Mouse (Mus musculus): ENCODE results near the gene Parp12.
A peak's percentile ranks its signal among the peaks of the same experiment; 100 is the strongest.

Gene Parp12

DNA sequence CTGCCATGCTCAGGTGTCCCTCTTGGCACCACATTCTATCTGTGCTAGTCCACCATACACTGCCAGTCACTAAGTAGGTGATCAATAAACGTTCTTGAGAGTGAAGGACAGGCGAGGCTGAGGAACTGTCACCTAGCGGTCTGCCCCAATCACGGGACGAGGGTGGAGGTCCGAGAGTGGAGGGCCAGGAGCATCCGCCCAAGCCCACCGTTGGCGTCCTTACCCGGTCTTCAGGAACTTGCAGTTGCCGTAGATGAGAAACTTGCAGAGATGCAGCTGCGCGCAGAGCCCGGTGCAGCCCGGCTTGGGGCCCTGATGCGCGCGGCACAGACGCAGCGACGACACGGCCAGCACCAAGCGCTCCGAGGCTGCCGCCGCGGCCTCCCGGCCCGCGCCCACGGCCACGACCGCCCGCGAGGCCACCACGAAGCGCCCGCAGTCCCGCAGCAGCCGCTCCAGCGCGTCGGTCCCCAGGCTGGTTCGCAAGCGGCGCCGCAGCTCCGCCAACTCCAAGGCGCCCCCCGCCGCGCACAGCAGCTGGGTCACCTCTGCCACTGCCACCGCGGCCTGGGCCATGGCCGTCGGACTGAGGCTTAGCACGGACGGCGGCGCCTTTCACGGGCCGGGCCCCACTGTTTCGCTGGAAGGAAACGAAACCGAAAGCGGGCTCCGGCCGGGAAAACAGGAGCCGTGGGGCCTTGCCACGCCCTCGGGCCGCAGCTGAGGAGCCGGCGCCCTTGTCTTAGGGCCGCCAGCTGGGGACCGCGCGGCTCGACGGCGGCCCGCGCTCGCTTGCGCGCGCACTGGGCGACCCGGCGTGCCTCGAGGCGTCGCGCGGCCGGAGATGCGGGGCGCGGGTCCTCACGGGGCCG, at the start of gene Parp12:
Gene Parp12 (minus strand): TSS at position 766 of the 872 bp plus-strand sequence.
- DNase-seq (ENCODE audit: low read depth, low spot score) = peak; percentile 41

DNA sequence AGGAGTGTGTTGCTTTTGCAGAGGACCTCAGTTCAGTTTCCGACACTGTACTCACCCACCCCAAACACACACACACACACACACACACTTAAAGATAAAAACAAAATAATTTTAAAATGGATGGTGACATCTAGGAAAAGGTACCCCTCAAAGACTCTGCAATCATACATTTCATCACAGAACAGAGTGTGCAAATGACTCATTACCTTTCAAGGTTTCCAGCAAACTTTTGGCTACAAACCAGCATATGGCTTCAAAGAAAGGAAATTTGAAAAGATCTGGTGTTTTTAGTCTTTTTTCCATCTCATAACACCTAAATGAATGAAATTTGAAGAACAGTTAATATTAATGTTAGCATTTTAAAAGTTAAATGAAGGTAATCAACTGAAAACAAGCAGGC, 46.7 kb upstream of the Parp12 start:
- DNase-seq (ENCODE audit: low read depth, low spot score) = no peak

DNA sequence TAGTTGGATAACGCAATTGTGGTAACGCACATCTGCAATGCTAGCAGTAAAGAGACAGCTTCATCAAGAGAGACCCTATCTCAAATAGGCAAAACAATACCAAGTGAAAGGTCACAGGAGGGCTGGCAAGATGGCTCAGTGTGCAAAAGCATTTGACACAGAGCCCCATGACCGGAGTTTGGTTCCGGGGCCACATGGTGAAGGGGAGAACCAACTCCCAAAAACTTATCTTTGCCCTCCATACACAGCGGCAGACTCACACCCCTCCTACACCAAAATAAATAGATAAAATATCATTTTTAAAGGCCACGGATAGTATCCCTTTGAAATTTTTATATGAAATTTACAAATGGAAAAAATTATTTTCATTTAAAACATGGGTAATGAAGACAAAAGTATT, 43.8 kb upstream of the Parp12 start:
- DNase-seq (ENCODE audit: low read depth, low spot score) = no peak

DNA sequence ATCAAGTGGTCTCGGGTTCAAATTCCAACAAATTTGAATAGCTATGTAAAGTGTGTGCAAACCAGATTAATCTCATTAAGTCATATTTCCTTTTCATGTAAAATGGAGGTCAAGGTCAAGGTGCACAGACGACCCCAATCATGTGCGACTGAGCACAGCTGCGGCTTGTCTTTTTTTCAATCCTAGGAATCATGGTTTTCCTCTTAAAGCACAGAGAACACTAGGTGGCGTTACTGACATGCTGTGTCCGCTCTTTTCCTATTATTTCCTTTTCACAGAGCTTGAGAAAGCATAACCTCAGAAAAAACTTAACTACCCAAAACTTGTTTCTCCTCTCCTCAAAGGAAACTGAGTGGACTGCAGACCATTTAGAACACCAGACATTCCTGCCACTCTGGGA, 27.9 kb upstream of the Parp12 start:
- peak; percentile 5 for DNase-seq (ENCODE audit: low read depth, low spot score)

DNA sequence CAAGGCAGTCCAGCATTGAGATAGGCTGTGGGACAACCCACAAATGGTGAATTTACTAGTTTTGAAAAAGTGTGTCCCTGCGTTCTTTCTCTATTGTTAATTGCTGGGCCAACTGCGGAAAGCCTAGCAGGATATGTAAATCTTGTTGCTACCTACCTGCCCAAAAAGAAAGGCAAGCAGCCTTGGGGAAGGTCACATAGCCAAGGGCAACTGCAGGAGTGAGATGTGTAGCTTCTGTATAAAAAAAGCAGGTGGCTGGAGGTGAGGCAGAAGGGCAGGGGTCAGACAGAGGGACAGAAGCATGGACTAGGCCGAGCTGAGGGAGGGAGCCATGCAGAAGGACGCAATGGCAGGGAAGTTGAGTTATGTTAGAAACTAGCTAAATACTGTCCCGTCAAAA, 14.4 kb upstream of the Parp12 start:
- DNase-seq (ENCODE audit: low read depth, low spot score) = no peak

DNA sequence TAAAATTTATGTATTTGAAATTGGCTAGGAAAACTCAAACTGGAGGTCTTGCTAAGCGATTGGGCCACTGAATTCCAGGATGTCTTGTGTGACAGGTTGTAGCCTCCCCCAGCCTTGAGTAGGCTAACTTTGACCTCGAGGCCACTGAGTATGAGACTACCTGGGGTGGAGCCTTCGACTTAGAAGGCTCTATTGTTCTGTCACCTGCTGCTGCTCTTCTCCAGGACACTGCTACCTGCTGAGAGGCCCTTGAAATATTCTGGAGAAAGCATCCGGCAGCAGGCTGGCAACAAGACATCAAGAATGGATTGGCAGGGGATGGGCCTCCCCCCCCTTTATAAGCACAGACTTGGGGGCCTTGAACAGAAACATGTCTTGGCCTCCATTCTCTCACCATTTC, 13.3 kb upstream of the Parp12 start:
- DNase-seq (ENCODE audit: low read depth, low spot score) = no peak

DNA sequence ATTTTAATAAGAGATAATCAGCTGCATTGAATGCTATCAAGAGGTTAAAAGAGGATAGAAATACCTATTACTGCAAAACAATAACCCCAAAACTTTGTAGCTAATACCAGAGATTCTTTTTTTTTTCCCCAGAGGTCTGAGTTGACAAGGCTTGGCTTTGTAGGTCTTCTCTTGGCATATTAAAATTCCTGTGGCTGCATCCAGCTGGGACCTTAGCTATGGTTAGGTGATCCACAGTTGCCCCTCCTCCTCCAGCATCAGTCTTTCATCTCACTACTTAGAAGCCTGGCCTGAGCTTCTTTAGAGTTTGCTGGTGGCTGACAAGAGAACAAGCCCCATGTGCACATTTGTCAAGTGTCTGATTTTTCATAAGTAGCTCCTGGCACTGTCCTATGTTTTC, 6.6 kb upstream of the Parp12 start:
- no peak for DNase-seq (ENCODE audit: low read depth, low spot score)

DNA sequence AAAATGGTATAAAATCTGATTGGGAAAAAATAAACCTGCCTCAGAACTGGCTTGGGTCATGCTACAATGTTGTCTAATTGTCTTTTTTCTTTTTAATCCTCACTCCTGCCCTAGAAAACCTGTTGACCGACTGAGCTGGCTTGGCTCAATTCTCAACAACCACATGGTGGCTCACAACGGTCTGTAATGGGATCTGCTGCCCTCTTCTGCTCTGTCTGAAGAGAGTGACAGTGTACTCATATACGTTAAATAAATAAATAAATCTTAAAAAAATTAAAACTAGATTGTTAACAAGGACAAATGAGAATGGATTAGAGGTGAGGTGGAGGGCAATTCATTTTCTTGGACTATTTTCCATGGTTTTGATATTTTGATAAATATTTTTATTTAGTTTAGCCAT, 2.5 kb upstream of the Parp12 start:
- DNase-seq (ENCODE audit: low read depth, low spot score) = no peak

DNA sequence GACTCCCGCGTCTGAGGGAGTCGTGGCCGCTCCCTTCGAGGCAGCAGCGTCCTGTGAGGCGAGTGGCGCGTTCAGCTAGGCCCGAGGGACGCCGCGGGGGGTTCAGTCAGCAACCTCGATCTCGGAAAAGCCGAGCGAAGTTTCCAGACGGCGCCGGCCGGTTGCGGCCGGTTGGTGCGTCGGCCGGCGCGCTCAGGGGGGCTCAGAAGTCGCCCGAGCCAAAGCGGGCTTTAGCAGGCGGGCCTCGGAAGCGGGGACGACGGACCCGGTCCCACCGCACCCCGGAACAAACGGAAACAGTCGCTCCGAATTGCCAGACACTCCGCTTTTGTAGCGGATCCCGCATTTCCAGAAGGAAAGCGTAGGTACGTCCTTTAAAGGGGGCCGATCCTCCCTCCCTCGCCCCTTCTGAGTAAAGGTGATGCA, 320 bp upstream of the Parp12 start:
- peak; percentile 23 for DNase-seq (ENCODE audit: low read depth, low spot score)

DNA sequence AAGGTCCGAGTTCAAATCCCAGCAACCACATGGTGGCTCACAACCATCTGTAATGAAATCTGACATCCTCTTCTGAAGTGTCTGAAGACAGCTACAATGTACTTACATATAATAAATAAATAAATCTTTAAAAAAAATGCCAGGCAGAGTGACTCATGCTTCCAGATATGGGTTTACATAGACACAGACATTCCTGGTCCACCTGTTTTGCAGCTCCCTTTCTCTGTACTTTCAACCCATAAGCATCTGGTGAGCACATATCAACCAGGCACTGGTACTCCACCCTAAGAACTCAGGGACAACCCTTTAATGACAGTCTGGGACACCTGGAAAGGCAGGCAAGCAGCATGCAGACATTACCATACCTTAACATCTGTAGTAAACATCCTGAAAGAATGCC, 2.7 kb downstream of the Parp12 start:
- no peak for DNase-seq (ENCODE audit: low read depth, low spot score)

DNA sequence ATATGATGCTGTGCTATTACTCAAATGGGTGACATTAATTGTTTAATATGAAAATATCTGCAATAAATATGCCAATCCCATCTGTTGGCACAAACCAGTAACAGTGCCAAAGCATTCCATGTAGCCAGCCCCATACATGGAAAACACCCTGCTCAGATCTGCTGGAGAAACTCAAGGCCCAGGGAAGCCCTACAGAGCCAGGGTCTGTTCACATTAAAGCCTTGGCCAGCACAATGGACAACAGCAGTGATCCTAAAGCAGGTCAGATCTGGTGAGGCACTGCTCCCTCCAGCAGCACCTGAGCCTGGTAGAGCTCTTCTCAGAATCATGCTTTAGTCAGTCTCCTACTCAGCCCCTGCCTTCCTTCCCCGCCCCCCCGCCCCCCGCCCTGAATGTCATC, 5.0 kb downstream of the Parp12 start:
- no peak for DNase-seq (ENCODE audit: low read depth, low spot score)

DNA sequence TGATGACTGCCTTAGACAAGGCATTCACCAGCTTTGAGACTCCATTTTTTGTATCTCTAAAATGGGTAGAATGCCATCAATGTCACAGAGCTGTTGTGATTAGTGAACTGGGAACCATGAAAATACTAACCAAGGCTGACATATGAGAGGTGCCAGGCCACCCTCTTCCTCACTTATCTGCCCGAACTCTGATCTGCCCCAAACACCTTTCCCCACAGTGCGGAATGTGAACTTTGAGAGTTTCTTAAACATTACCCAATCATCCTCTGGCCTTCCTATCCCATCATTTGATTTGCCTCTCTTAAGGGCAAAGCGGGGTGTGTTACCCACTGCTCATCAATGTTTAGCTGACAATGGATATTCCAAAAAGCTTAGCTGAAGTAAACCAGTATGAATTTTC, 5.4 kb downstream of the Parp12 start:
- DNase-seq (ENCODE audit: low read depth, low spot score) = no peak

DNA sequence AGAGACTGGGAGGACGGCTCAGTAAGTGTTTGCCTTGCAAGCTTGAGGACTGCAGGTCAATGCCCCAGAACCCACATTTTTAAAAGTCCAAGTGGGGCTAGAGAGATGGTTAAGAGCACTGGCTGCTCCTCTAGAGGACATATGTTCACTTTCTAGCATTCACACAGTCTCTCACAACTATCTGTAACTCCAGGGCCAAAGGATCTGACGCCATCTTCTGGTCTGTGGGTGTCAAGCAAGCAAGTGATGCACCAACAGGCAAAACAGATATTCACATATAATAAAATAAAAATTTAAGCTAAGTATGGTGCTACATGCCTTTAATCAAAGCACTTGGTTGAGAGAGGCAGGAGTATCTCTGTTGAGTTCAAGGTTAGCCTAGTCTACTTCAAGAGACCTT, 11.3 kb downstream of the Parp12 start:
- DNase-seq (ENCODE audit: low read depth, low spot score) = no peak

DNA sequence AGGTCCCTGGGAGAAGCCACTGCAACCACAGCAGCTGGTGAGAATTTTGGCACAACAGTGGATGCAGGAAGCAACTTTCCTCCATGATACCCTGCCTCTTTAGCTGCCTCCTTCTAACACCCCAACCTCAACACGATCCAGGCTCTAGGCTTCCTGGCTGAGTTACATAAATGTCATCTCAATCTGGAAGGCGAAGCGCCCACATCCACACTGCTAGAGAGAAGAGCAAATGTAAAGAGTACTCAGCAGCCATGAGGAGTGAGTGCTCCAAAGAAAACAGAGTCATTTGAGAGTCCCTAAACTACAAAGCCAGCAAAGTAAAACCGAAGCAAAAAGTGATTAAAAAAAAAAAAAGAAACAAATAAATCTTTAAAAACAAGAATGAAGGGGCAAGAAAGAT, 13.5 kb downstream of the Parp12 start:
- no peak for DNase-seq (ENCODE audit: low read depth, low spot score)

DNA sequence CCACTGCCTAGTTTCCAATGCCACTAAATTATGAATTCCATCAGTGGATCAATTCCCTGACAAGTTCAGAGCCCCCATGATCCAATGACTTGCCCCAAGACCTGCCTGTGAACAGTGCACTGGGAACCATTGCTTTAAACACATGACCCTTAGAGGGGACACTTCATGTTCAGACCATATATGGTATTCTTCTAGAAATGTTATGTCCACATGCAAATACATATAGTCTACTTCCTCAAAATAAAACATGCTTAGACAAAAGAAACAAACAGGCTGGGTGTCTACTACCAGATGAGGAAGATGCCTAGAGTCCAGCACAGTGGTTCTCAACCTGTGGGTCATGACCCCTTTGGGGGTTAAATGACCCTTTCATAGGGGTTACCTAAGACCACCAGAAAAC, 41.7 kb downstream of the Parp12 start:
- no peak for DNase-seq (ENCODE audit: low read depth, low spot score)

DNA sequence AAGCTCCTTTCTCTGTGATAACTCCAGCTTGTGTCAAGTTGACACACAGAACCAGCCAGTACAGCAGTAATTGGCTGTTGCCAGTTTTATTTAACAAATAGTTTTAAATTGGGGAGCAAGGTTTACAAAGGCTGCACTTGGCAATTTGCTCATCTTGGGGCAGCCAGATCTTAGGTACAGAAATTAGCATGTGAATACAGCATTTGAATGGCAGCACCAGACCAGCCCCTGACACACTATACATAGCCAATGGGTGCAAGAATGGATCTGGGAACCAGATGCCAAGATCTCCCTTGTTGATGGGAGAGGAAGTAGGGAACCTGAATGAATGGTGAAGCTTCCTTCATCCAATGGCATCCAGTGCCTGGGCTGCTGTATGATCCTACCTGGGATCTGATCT, 44.0 kb downstream of the Parp12 start:
- no peak for DNase-seq (ENCODE audit: low read depth, low spot score)

DNA sequence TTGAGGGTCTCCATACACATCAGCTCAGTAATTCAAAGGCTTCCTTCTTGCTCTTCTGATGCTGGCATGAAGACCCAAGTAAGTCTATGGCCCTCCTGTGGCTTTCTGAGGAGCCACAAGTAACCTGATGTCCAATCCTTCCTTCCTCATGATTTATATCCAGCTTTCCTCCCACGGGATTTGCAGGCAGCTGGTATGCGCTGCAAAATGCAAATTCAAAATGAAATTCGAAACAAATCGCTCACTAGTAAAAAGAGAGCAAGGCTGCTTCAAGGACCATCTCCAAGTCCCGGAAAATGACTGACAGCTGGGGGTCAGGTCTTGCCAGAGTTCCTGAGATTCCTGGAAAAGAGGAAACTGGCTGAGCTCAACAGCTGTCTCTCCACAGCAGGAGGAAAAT, 45.5 kb downstream of the Parp12 start:
- no peak for DNase-seq (ENCODE audit: low read depth, low spot score)

DNA sequence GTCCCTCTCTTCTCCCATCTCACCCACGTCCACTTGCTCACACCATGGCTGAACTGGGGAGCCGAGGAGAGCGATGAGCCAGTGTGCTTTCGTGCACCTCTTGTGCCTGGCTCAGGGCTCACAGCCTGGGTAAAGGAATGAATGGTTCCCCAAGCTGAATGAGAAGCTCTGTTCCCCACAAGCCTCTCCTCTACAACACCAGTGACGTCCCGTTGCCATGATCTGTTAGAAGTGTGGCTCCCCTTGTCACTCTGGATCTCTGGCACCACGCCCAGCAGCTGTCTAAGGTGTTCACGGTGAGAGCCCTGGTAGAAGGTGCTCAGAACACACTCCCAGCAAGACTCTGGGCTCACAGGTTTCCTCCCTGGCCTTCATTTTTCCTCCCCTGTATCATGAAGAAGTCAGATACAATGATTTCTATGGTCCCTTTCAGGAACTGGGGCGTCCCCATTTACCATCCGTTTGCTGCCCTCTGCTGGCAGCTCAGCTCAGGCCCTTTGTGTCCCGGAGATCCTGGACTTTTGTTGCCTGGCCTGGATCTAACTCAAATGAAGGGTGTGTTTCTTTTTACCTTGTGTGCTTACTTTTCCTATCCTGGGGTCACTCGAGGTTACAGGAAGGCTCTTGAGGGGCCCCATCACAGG, 51.1 kb downstream of the Parp12 start:
- DNase-seq (ENCODE audit: low read depth, low spot score) = peak; percentile 82

DNA sequence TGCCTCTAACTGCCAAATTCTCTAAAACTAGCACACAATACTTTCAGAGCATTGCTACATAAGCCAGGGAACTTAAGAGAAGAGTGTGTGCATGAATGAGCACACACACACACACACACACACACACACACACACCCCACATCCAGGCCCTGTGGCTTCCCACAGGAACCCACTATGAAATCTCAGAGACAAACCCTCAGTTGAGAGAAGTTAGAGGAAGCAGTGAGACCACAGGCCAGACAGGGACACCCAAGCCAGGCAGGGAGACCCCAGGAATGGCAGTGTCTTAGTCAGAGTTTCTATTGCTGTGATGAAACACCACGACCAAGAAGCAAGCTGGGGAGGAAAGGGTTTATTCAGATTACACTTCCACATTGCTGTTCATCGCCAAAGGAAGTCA, 54.6 kb downstream of the Parp12 start:
- no peak for DNase-seq (ENCODE audit: low read depth, low spot score)

DNA sequence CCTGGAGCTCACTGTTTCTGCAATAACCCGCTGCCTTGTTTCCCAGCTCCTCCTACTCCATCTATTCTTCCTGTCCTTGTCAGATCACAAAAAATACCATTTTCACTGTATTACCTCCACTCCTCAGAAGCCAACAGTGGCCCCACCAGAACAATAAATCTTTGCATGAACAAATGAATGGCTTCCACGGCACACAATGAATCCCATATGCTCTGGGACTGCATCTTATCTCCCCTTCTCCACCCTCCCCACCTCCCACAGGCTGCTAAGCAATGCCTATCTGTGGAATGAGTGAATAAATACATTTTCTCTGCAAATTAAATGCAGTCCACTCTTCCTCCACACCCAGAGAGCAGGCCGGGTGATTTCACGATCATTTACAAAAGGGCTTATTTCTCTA, 57.0 kb downstream of the Parp12 start:
- no peak for DNase-seq (ENCODE audit: low read depth, low spot score)

DNA sequence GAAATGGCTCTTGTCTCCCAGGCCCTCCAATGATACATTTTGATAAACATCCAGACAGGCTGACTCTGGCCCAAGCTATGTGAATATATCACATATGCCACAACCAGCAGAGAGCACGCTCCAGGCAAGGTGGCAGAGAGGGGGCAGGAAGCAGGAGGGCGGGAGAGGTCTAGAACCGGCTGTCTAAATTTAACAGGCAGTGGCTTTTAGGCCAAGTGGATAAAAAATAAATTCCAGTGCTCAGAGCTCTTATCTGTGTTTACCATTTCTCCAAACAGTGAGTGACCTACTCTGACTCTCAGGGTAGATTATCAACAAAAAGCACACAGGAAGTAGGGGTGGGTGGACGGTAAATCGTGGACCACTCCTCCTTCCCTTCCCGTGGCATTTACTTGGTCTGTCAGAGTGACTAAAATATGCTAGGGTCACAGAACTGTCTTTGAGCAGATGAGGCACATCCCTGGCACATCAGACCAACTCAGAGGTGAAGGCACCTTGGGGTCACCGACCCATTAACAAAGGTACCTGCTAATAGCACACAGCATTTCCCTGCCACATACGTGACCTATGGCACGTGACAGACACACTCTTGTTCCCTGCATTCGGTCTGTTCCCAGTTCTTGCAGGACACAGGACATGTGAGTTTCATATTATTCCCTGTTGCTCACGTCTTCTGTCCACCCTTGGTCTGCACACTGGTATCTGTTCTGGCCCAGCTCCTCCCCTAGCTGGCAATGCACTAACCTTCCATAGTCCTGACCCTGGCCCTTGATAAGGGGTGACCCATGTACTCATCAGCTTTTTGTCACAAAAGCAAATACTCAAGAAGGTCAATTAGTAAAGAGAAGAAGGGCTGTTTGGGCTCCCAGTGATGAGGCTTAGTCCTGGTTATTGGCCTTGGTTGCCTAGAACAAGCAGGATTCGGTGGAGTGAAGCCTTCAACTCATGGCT, 58.3 kb downstream of the Parp12 start:
- DNase-seq (ENCODE audit: low read depth, low spot score) = no peak

DNA sequence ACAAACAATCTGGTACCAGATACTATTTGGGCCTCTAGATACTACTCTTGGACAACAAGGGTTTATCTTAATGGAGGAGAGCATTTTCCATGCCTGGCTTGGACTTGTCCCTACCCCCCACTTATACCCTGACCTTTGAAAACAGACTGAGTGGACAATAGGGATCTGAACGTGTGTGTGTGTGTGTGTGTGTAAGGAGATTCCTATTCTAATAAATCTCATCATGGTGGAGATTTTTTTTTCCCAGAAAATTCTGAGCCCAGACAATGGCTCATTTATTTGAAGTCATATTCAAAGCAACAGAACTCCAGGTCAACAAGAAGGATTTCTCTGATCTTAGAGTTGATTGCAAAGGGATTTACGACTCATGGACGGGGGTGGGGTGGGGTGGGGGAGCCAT, 59.2 kb downstream of the Parp12 start:
- no peak for DNase-seq (ENCODE audit: low read depth, low spot score)

Measured in embryo, embryonic 11.5 days (tissue).